Mouse (Mus musculus): ENCODE data around the gene Ugt1a9.

Gene Ugt1a9

GRCm38 (mm10) chr1:88235894-88236415, 165.4 kb downstream of the Ugt1a9 start:
- DNase-seq (ENCODE audit: low read depth) = no peak

- DNase-seq (ENCODE audit: low read depth) = no peak
Observed at GRCm38 (mm10) chr1:88237311-88237710, 166.7 kb downstream of the Ugt1a9 start.

GRCm38 (mm10) chr1:88238771-88239170, 168.2 kb downstream of the Ugt1a9 start:
- no peak for DNase-seq (ENCODE audit: low read depth)

- DNase-seq (ENCODE audit: low read depth) = no peak
Observed at GRCm38 (mm10) chr1:88240072-88240471, 169.5 kb downstream of the Ugt1a9 start.

- DNase-seq (ENCODE audit: low read depth) = no peak
Observed at GRCm38 (mm10) chr1:88240579-88240978, 170.0 kb downstream of the Ugt1a9 start.

GRCm38 (mm10) chr1:88243861-88244260, 173.3 kb downstream of the Ugt1a9 start:
- no peak for DNase-seq (ENCODE audit: low read depth)

- no peak for DNase-seq (ENCODE audit: low read depth)
Observed at GRCm38 (mm10) chr1:88245881-88246280, 175.3 kb downstream of the Ugt1a9 start.

GRCm38 (mm10) chr1:88246386-88246785, 175.8 kb downstream of the Ugt1a9 start:
- DNase-seq (ENCODE audit: low read depth) = no peak

GRCm38 (mm10) chr1:88247660-88248059, 177.1 kb downstream of the Ugt1a9 start:
- DNase-seq (ENCODE audit: low read depth) = no peak

- no peak for DNase-seq (ENCODE audit: low read depth)
Observed at GRCm38 (mm10) chr1:88248658-88249057, 178.1 kb downstream of the Ugt1a9 start.

GRCm38 (mm10) chr1:88249596-88249995, 179.0 kb downstream of the Ugt1a9 start:
- no peak for DNase-seq (ENCODE audit: low read depth)

- no peak for DNase-seq (ENCODE audit: low read depth)
Observed at GRCm38 (mm10) chr1:88250023-88250422, 179.4 kb downstream of the Ugt1a9 start.

GRCm38 (mm10) chr1:88253106-88253505, 182.5 kb downstream of the Ugt1a9 start:
- DNase-seq (ENCODE audit: low read depth) = no peak

- DNase-seq (ENCODE audit: low read depth) = no peak
Observed at GRCm38 (mm10) chr1:88253540-88253939, 182.9 kb downstream of the Ugt1a9 start.

- no peak for DNase-seq (ENCODE audit: low read depth)
Observed at GRCm38 (mm10) chr1:88254793-88255465, 184.3 kb downstream of the Ugt1a9 start.

- DNase-seq (ENCODE audit: low read depth) = no peak
Observed at GRCm38 (mm10) chr1:88255466-88255857, 184.9 kb downstream of the Ugt1a9 start.

- DNase-seq (ENCODE audit: low read depth) = no peak
Observed at GRCm38 (mm10) chr1:88255989-88256754, 185.6 kb downstream of the Ugt1a9 start.

GRCm38 (mm10) chr1:88256886-88257663, 186.5 kb downstream of the Ugt1a9 start:
- DNase-seq (ENCODE audit: low read depth) = no peak

GRCm38 (mm10) chr1:88257681-88258080, 187.1 kb downstream of the Ugt1a9 start:
- DNase-seq (ENCODE audit: low read depth) = no peak

- no peak for DNase-seq (ENCODE audit: low read depth)
Observed at GRCm38 (mm10) chr1:88258361-88258760, 187.8 kb downstream of the Ugt1a9 start.

- no peak for DNase-seq (ENCODE audit: low read depth)
Observed at GRCm38 (mm10) chr1:88258881-88259642, 188.5 kb downstream of the Ugt1a9 start.

GRCm38 (mm10) chr1:88259643-88260024, 189.0 kb downstream of the Ugt1a9 start:
- DNase-seq (ENCODE audit: low read depth) = no peak

Data from naive thymus-derived CD4-positive, alpha-beta T cell, adult 2 months (primary cell).